Mouse (Mus musculus) kidney, postnatal 0 days (tissue): ENCODE results near the gene Parp9. TPM values are rescaled to one million over a fixed set of nuclear protein-coding genes. Genes with fewer than 3 reads are reported as not detected.
"Not testable (repeated sequence)": the region's sequence is repeated elsewhere in the genome, so short reads cannot be mapped to it uniquely, and the experiment has no call there.

Experiments used
- ATAC-seq: fragments of 200-750 bp; cut with Nextera tagmentation; replicated peaks from 2 replicates; pipeline ENCODE4 v1.8.0; 2017; ENCODE audit warnings: low read depth, moderate number of reproducible peaks, moderate TSS enrichment, moderate library complexity; ENCODE audit not compliant: low FRiP score
- DNase-seq: peaks from one replicate; pipeline ENCODE4 v3.0.0-alpha.2; 2016; ENCODE audit warnings: low spot score
- H3K27ac ChIP-seq: fragments of 300-500 bp; sonication (generic); 2 replicates; pipeline ENCODE4 v1.5.1; 2014; ENCODE audit warnings: mild to moderate bottlenecking
- H3K27me3 ChIP-seq: fragments of 300-500 bp; sonication (generic); 2 replicates; pipeline ENCODE4 v1.6.1; 2014; ENCODE audit warnings: low read length, mixed read lengths; ENCODE audit not compliant: insufficient read depth
- H3K36me3 ChIP-seq: fragments of 300-500 bp; sonication (generic); 2 replicates; pipeline ENCODE4 v1.6.1; 2014; ENCODE audit warnings: low read length, mixed read lengths; ENCODE audit not compliant: insufficient read depth
- H3K4me1 ChIP-seq: fragments of 300-500 bp; sonication (generic); replicated peaks from 2 replicates; pipeline ENCODE4 v1.6.1; 2014; ENCODE audit warnings: antibody characterized with exemption, low read length, mixed read lengths; ENCODE audit not compliant: insufficient read depth
- H3K4me2 ChIP-seq: fragments of 300-500 bp; sonication (generic); 2 replicates; pipeline ENCODE4 v1.6.1; 2014; ENCODE audit warnings: mild to moderate bottlenecking, low read length, moderate library complexity, mixed read lengths
- H3K4me3 ChIP-seq: fragments of 300-500 bp; sonication (generic); replicated peaks from 2 replicates; pipeline ENCODE4 v1.5.1; 2014; ENCODE audit warnings: low read depth, low read length
- H3K9ac ChIP-seq: fragments of 300-500 bp; sonication (generic); 2 replicates; pipeline ENCODE4 v1.6.1; 2014; ENCODE audit warnings: low read depth, low read length
- H3K9me3 ChIP-seq: fragments of 300-500 bp; sonication (generic); replicated peaks from 2 replicates; pipeline ENCODE4 v1.6.1; 2016; ENCODE audit warnings: low read length, inconsistent platforms, mixed read lengths
- CTCF ChIP-seq: IDR thresholded peaks from 2 replicates; pipeline ENCODE4 v1.5.1; 2016; ENCODE audit warnings: antibody characterized with exemption, low read depth, mild to moderate bottlenecking, moderate library complexity
- WGBS: fragments of 180-500 bp; shearing (Covaris S2); extraction: QIAGEN DNeasy Blood & Tissue Kit; methylation state at CpG from one replicate; pipeline ENCODE4 v1.1.7; 2014; 5-methylcytosine and 5-hydroxymethylcytosine counted together
- polyA plus RNA-seq: library from polyadenylated mRNA; unstranded; fragments of >200 nt; fragmentation: Nextera tagmentation; extraction: Ambion mirVana; gene quantifications from 2 replicates; pipeline ENCODE4 v1.2.1, GENCODE M21; 2015

Parp9 gene
- polyA plus RNA-seq, 1 experiment from 2014 or later, result 11.3 TPM

- Histone ChIP-seq H3K27ac (peak overlapping the region; percentile 100), H3K9me3 (no peaks in the 10 kb centered on the region), H3K4me2 (peak overlapping the region; percentile 81), H3K9ac (peak overlapping the region; percentile 96), H3K4me1 (no peaks in the 10 kb centered on the region), H3K4me3 (peak overlapping the region; percentile 93), H3K36me3 (no peaks in the 10 kb centered on the region), H3K27me3 (no peaks in the 10 kb centered on the region)
- DNase-seq, result peak; percentile 79
- peak; percentile 68 for ATAC-seq
- WGBS, result 0% methylated on average over 32 of the region's 86 CpGs
- TF ChIP-seq CTCF, result no peak
These were observed 45.3 kb downstream of the Parp9 start for GRCm38 (mm10) chr16:35983517-35984101.

DNA sequence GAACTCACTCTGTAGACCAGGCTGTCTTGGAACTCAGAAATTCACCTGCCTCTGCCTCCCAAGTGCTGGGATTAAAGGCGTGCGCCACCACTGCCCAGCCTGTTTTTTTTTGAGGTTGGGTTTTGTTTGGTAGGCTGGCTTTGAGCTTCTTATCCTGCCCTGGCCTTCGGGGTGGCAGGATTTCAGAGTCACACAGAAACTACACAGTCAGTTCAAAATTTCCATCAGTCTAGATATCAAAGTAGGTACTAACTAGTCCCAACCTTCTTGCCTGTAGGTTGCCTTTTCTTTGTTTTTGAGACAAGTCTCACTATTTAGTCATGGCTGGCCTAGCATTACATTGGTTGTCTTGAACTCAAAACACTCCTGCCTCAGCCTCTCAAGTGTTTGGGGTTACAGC lies 46.2 kb downstream of the Parp9 start:
- no peaks in the 10 kb centered on the region for H3K27me3 ChIP-seq
- H3K27ac ChIP-seq, result no peak overlapping the region
- no peaks in the 10 kb centered on the region for H3K36me3 ChIP-seq
- H3K9me3 ChIP-seq, result no peaks in the 10 kb centered on the region
- 59% methylated on average over 3 of the region's 3 CpGs for WGBS
- peak overlapping the region; percentile 93; the same call in 1 of the 2 replicates for H3K4me3 ChIP-seq
- ATAC-seq, result no peak
- no peak overlapping the region for H3K9ac ChIP-seq
- no peak for TF ChIP-seq CTCF
- no peaks in the 10 kb centered on the region for H3K4me1 ChIP-seq
- peak overlapping the region; percentile 81 for H3K4me2 ChIP-seq
- no peak for DNase-seq

GRCm38 (mm10) chr16:35987930-35988329 lies 49.7 kb downstream of the Parp9 start:
- no peak overlapping the region for H3K9ac ChIP-seq

DNA sequence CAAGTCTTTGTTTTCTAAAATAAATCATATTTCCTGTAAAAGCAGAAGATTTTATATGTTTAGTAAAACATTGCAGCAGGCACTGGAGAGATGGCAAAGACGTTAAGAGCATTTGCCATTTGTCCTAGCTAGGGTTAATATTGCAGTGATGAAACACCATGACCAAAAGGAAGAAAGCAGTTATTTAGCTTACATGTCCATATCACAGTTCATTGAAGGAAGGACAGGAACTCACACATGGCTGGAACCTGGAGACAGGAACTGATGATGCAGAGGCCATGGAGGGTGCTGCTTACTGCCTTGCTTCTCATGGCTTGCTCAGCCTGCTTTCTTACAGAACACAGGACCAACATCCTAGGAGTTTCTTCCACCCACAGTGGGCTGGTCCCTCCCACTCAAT lies 54.1 kb downstream of the Parp9 start:
- no peak for DNase-seq
- WGBS, result 46% methylated on average over 1 of the region's 1 CpGs
- TF ChIP-seq CTCF, result no peak

More at GRCm38 (mm10) chr16:35987930-35988329, 49.7 kb downstream of the Parp9 start:
- Histone ChIP-seq H3K4me1 (no peaks in the 10 kb centered on the region), H3K27ac (no peak overlapping the region), H3K4me2 (no peak overlapping the region), H3K36me3 (no peaks in the 10 kb centered on the region), H3K9me3 (no peaks in the 10 kb centered on the region), H3K27me3 (no peaks in the 10 kb centered on the region), H3K4me3 (no peak overlapping the region)
- no peak for ATAC-seq
- no peak for DNase-seq
- 43% methylated on average over 1 of the region's 1 CpGs for WGBS
- TF ChIP-seq CTCF, result no peak

GRCm38 (mm10) chr16:35993316-35993715 lies 55.0 kb downstream of the Parp9 start:
- DNase-seq (no peak), ATAC-seq (no peak)
- no peaks in the 10 kb centered on the region for H3K4me1 ChIP-seq
- H3K9ac ChIP-seq, result no peak overlapping the region
- H3K27ac ChIP-seq, result no peak overlapping the region
- no peak overlapping the region for H3K4me2 ChIP-seq
- no peaks in the 10 kb centered on the region for H3K27me3 ChIP-seq
- H3K4me3 ChIP-seq, result no peak overlapping the region
- TF ChIP-seq CTCF, result no peak
- 77% methylated on average over 3 of the region's 3 CpGs for WGBS
- no peaks in the 10 kb centered on the region for H3K36me3 ChIP-seq
- H3K9me3 ChIP-seq, result no peaks in the 10 kb centered on the region

More for the DNA sequence above, 54.1 kb downstream of the Parp9 start:
- Histone ChIP-seq H3K27me3 (no peaks in the 10 kb centered on the region), H3K9ac (no peak overlapping the region), H3K36me3 (no peaks in the 10 kb centered on the region), H3K4me1 (no peaks in the 10 kb centered on the region), H3K9me3 (no peaks in the 10 kb centered on the region), H3K27ac (no peak overlapping the region), H3K4me3 (no peak overlapping the region), H3K4me2 (no peak overlapping the region)
- ATAC-seq, result no peak

DNA sequence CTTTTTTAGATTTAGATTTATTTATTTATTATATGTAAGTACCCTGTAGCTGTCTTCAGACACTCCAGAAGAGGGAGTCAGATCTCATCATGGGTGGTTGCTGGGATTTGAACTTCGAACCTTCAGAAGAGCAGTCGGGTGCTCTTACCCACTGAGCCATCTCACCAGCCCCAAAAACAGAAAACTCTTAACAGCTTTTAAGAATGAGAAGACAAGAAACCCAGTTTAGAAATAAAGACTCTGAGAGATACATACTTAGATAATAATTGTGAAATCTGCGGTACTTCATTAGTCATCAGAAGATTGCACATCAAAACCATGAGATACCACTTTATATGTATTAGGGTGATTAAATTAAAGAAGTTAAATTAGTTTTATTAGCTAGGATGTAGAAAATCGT lies 60.6 kb downstream of the Parp9 start:
- 89% methylated on average over 4 of the region's 4 CpGs for WGBS
- not testable (repeated sequence) for H3K4me3 ChIP-seq, H3K27me3 ChIP-seq, DNase-seq, H3K9me3 ChIP-seq, ATAC-seq, H3K27ac ChIP-seq, H3K4me2 ChIP-seq, H3K4me1 ChIP-seq, H3K36me3 ChIP-seq, H3K9ac ChIP-seq

GRCm38 (mm10) chr16:36008396-36008795 lies 70.1 kb downstream of the Parp9 start:
- Histone ChIP-seq H3K4me3 (no peak overlapping the region), H3K36me3 (peaks cover 8% of the 10 kb centered on the region; the same call in 1 of the 2 replicates), H3K27me3 (no peaks in the 10 kb centered on the region), H3K9ac (no peak overlapping the region), H3K4me1 (no peaks in the 10 kb centered on the region), H3K9me3 (no peaks in the 10 kb centered on the region), H3K4me2 (no peak overlapping the region), H3K27ac (no peak overlapping the region)
- WGBS, result 85% methylated on average over 3 of the region's 3 CpGs
- ATAC-seq (no peak), DNase-seq (no peak)
- TF ChIP-seq CTCF, result no peak
